Mouse (Mus musculus): ENCODE data around the gene Pde4b.

DNA sequence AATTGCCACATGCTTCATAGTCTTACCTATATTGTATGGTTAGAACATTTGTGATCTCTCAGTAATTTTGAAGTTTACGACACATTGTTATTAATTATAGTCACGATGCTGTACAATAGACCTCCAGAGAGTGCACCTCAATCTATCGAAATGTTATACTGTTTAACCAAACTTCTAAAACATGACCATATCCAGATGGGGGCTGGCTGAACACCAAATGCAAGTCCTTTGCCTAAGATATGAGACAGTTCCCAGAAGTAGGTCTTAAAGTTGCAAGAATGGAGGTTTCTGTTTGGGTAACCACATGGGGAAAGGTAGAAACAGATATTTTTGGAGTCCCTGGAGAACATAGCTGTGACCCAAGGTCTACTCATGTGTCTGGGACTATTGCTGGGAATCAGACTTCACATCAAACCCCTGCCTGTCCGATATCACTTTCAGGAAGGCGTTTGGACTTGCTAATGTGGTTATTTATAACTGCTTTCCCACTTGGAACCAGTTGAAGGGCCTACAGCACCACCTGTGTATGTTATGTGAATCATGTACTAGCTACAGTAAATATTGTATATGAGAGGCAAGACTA lies 452.3 kb downstream of the Pde4b start:
- TF ChIP-seq POLR2A (IDR thresholded peaks at IDR 0.05; ENCODE audit: low read depth, low read length) (no peak), CTCF (IDR thresholded peaks at IDR 0.05; ENCODE audit: borderline replicate concordance, insufficient read depth, low read length) (no peak)
